13 mouse cellular contexts compared by ENCODE assay signal in genomic region chr17:5165201-5165825, GRCm38 (mm10).
DNase-seq lines count a peak whose midpoint lies in the region; ATAC-seq lines count a peak whose summit lies in the region.
"Had no signal": no experiment of that assay in that cellular context is flagged by ENCODE, and none has a peak within 500 bp of the region (broad histone marks: within the 10 kb centered on the region; RNA-seq: fewer than 3 reads in every experiment).

No protein-coding gene starts in this region.

- no peak overlapping the region for H3K4me3 ChIP-seq in hindbrain, embryonic 10.5 days
- no peak overlapping the region for H3K4me3 ChIP-seq in hindbrain, embryonic 13.5 days
- H3K4me3 ChIP-seq: forebrain, embryonic 12.5 days; liver, embryonic 15.5 days had no signal

- H3K27ac ChIP-seq in hindbrain, embryonic 10.5 days: peak overlapping the region; percentile 35; the same call in 1 of the 2 replicates
- no peak overlapping the region for H3K27ac ChIP-seq in hindbrain, embryonic 13.5 days
- H3K27ac ChIP-seq: forebrain, embryonic 12.5 days; liver, embryonic 15.5 days had no signal

- ATAC-seq in hindbrain, embryonic 13.5 days (ENCODE audit: low FRiP score): no peak
- ATAC-seq in activated CD4-positive, CD25-positive, alpha-beta regulatory T cell, adult 4 months: peak; percentile 38
- no peak for ATAC-seq in monocyte, adult 5-6 weeks (replicated peaks; ENCODE audit: insufficient number of reproducible peaks, low FRiP score, low TSS enrichment, poor library complexity, severe bottlenecking)

- no peaks in the 10 kb centered on the region for H3K27me3 ChIP-seq in hindbrain, embryonic 10.5 days (ENCODE audit: insufficient read depth, poor library complexity, severe bottlenecking)
- H3K27me3 ChIP-seq in hindbrain, embryonic 13.5 days: no peaks in the 10 kb centered on the region
- H3K27me3 ChIP-seq: forebrain, embryonic 12.5 days; liver, embryonic 15.5 days had no signal

- H3K4me1 ChIP-seq in hindbrain, embryonic 10.5 days (replicated peaks): peaks cover 22% of the 10 kb centered on the region
- H3K4me1 ChIP-seq in hindbrain, embryonic 13.5 days (replicated peaks): peaks cover 60% of the 10 kb centered on the region

- 67% methylated on average over 15 of the region's 15 CpGs for WGBS in hindbrain, embryonic 10.5 days
- WGBS in hindbrain, embryonic 13.5 days: 69% methylated on average over 15 of the region's 15 CpGs

- H3K9me3 ChIP-seq in hindbrain, embryonic 10.5 days: no peaks in the 10 kb centered on the region
- H3K9me3 ChIP-seq in hindbrain, embryonic 13.5 days: no peaks in the 10 kb centered on the region
- H3K9me3 ChIP-seq: forebrain, embryonic 12.5 days; liver, embryonic 15.5 days had no signal

- H3K9ac ChIP-seq in hindbrain, embryonic 13.5 days: no peak overlapping the region
- H3K9ac ChIP-seq: forebrain, embryonic 12.5 days; liver, embryonic 15.5 days had no signal

- 0 out of 2 replicates have a peak, but pooled peaks cover 3% of the 10 kb centered on the region for H3K36me3 ChIP-seq in hindbrain, embryonic 10.5 days
- H3K36me3 ChIP-seq in hindbrain, embryonic 13.5 days: no peaks in the 10 kb centered on the region
- H3K36me3 ChIP-seq: forebrain, embryonic 12.5 days; liver, embryonic 15.5 days had no signal

- H3K4me2 ChIP-seq in hindbrain, embryonic 13.5 days: no peak overlapping the region
- H3K4me2 ChIP-seq: forebrain, embryonic 12.5 days; liver, embryonic 15.5 days had no signal

- no peak for DNase-seq in hindbrain, embryonic 10.5 days (ENCODE audit: low spot score)
- peak; percentile 66 for DNase-seq in A20 (ENCODE audit: low read depth, low spot score)
- DNase-seq in naive thymus-derived CD4-positive, alpha-beta T cell, adult 2 months (ENCODE audit: low read depth): peak; percentile 55
- DNase-seq in cerebellum, adult 8-10 months: no peak
- no peak for DNase-seq in adrenal gland, adult 2 months
- DNase-seq: gastrocnemius, postnatal 25 days; heart, postnatal 14 days; right cerebral cortex, postnatal 14 days had no signal

Comparison
In these comparisons a context has a peak if more than half of its experiments do, and no peak if none do; other contexts are left out.
1. DNase-seq: peak in A20 (single experiment) and naive thymus-derived CD4-positive, alpha-beta T cell, adult 2 months (single experiment); none in hindbrain, embryonic 10.5 days (single experiment), cerebellum, adult 8-10 months (single experiment) and adrenal gland, adult 2 months (single experiment).